Mouse (Mus musculus): ENCODE results near the gene Nt5dc3.
A peak's percentile ranks its signal among the peaks of the same experiment; 100 is the strongest.

Nt5dc3 gene

GRCm38 (mm10) chr10:86779816-86780500, 1.2 kb downstream of the Nt5dc3 start:
- DNase-seq: no peak

- no peak for DNase-seq
Observed at GRCm38 (mm10) chr10:86781641-86782040, 2.8 kb downstream of the Nt5dc3 start.

- DNase-seq: no peak
Observed at GRCm38 (mm10) chr10:86782656-86783055, 3.9 kb downstream of the Nt5dc3 start.

DNA sequence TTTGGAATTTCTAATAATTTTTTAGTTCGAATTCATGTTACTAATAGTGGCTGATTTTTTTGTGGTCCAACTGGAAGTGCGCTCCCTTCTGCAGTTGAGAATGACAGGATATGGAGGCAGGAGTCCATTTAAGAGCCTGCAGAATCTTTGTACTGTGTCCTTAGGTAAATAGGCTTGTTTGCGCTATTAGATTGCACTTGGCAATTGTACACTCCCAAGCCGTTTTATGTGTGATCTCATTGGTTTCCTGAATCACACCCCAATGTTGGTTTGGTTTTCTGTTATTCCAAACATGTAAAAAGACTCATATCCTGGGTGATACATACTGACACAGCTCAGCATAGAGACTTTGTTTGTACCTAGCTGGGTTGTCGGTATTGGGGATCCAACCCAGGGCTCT, 4.8 kb downstream of the Nt5dc3 start:
- no peak for DNase-seq

DNA sequence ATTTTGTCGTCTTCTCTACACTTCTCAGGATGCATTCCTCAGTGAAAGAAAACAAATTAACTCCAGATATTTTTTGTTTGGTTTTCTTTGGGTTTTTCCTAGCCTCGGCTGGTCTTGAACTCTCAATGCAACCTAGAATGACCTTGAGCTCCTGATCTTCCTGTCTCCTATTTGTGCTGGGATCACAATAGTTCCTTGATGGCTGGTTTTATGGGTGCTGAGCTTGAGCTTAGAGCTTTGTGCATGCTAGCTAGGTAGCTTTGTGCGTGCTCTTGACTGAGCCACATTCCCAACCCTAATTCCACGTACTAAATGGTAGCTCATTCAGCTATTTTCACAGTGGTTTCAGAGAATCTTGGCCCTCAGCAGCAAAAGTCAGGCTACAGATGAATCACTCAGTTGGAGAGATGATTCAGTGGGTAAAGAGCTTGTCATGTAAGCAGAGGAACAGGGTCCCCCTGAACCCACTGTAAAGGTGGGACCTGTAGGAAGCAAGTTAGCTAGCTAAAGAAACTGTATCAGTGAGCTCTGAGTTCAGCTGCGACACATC, 5.4 kb downstream of the Nt5dc3 start:
- no peak for DNase-seq

DNA sequence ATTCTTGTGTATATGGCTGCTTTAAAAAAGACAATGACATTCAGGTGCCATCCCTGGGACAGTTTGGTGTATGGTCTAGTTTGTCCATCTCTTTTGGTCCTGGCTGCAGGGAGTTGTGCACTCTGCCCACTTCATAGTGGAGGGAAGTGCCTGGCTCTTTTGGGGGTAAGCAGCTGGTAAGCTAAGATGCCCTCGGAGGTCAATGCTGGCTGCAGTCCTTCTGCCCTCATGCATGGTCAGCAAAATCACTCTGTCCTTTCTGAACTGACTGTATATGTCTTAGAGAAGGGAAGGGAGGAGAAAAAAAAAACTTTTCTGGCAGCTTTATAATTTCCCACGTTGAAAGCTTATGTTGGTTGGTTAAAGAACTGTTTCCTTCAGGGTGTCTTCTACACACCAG, 6.6 kb downstream of the Nt5dc3 start:
- DNase-seq: no peak

GRCm38 (mm10) chr10:86786083-86786482, 7.3 kb downstream of the Nt5dc3 start:
- DNase-seq: no peak

DNA sequence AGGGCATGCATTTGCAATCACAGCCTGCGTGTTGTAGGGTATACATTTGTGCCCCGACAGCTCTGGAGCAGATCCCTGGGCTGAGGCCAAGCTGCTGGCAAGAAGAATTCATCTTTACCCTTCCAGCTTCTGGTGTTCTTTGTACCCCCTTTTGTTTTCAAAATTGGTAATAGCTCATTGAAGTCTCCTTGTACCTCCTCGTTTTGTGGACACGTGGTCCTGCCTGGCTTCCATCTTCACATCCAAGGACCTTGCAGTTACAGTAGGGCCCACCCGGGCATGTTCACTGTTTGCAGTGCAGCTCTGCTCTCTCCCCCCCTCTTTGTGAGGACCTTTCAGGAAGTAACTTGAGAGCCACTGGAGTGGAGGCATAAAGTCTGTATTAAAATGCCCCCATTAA, 9.4 kb downstream of the Nt5dc3 start:
- no peak for DNase-seq

DNA sequence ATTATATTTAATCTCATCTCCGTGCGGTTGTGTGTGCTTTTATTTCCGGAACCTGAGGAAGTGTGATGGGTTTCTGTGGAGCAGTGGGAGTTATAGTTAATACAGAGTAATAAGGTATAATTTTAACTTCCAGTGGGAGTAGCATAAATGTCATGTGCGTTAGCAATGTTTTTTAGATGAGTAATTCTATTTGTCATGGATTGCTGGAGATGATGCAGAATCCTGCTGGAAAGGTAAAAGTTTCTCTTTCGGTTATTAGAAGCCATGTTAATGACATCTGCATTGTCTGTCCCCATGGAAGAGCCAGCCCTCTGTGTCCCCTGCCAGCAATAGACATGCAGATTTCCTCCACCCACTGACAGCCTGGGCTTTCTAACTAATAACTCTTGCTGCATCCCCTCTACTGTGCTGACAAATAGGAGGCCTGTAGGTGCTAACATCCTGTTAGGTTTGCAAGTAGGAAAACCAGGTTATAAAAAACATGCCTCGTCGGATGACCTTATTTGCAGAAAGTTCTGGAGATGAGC, 10.4 kb downstream of the Nt5dc3 start:
- DNase-seq: no peak

DNA sequence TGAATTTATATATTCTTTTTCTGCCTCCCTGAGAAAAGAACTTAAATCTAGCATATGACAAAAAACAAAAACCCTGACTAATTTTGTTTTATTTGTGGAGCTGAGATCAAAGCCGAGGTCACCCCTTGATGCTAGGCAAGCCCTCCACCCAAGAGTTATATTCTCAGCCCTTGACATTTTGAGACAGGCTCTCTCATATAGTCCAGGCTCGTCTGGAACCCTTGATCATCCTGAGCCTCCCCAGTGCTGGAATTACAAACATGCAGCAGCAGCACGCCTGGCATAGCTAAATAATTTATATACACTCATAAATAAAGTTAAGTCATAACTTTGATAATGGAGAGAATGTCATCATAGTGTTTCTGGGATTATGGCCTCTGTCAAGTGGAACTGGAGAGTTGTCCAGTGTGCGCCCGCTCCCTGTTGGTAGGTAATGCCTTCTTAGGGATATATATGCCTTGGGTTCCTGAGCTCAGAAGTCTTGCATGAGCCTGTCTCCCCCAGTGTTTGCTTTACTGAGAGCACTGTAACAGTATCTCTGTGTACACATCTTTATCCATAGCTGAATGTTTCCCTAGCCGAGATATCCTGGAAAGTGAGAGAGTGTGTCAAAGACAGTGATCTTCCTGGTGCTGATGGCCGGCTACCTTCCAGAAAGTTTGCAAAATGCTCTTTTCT, 12.8 kb downstream of the Nt5dc3 start:
- DNase-seq: no peak

DNA sequence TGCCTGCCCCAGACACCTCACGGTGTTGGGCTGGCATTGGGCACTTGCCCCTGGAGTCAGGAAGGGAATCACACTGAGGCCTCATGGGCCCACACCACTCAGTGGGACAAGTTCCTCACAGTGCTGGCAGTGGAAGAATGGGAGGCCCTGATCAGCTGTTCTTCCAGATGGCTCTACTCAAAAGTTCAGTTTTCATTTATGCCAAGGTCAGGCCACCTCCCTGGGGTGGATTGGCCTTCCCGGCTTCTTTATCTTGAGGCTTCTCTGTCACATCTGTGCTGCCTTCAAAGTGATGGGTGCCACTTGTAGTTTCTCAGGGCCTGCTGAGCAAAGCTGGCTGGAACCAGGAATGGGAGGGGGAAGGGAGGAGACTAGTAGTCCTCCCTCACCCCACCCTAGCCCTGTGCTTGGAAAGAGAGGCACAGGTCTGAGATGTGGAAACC, 14.7 kb downstream of the Nt5dc3 start:
- DNase-seq: peak in 1 of 2 experiments; percentile 60

GRCm38 (mm10) chr10:86794196-86794595, 15.4 kb downstream of the Nt5dc3 start:
- DNase-seq: no peak

DNA sequence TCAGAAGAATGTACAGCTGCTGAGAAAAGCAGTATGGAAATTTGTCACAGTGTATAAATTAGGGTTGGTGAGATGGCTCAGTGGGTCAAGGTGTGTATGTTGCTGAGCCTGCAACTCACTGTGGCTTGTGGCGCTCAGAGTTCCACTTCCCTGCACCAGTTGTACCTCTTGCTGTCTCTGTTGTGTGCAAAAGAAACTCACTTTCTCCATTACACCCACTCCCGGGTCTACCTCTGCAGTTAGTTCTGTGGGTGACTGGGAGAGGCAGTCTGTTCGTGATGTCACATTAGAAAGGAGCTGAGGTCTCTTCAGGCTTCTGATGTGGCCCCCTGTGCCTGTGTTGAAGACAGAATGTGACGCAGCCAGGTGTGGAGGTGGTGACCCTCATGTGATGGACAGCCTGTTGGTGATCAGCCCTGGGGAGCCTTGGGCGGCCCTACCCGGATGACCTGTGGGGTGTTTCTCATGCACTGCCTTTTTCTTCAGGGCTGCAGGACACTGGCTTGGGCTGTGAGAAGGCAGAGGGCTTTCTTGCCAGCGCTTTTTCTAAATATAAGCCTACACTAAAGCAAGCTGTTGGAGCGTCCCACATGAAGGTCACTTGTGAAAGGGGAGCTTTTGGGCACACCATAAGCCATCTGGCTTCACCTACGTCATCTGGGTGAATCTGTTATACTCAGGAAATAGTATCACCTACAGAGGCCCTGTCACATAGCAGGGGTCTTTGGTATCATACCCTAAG, 16.2 kb downstream of the Nt5dc3 start:
- DNase-seq: no peak

DNA sequence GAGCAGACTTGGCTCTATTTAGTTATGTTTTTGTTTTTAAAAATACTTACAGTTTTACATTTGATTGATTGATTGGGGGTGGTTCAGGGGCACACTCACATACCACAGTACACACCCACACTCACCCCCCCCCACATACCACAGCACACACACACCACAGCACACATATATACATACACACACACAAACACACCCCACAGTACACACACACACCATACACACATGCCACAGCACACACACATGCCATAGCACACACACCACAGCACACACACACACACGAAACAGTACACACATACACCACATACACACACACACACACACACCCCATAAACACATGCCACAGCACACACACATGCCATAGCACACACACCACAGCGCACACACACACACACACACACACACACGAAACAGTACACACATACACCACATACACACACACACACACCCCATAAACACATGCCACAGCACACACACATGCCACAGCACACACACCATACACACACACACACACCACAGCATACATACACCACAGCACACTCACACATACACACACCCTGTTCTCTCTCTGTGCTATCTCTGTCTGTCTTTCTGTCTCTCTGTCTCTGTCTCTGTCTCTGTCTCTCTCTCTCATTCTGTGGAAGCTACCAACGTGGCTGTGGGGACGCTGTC, 17.4 kb downstream of the Nt5dc3 start:
- no peak for DNase-seq

DNA sequence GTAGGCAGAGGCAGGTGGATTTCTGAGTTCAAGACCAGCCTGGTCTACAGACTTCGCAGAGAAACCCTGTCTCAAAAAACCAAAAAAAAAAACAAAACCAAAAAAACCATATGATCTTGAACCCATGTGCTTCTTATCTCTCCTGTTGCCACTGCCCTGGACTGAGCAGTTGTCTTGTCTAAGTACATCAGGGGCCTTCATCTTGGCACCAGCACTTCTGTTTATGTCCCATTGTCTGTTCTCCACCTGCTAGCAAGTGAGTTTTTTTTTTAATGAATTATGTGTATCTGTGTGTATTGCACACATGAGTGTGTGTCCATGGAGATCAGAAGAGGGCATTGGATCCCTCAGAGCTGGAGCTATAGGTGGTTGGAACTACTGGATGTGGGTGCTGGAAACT, 28.6 kb downstream of the Nt5dc3 start:
- DNase-seq: no peak

DNA sequence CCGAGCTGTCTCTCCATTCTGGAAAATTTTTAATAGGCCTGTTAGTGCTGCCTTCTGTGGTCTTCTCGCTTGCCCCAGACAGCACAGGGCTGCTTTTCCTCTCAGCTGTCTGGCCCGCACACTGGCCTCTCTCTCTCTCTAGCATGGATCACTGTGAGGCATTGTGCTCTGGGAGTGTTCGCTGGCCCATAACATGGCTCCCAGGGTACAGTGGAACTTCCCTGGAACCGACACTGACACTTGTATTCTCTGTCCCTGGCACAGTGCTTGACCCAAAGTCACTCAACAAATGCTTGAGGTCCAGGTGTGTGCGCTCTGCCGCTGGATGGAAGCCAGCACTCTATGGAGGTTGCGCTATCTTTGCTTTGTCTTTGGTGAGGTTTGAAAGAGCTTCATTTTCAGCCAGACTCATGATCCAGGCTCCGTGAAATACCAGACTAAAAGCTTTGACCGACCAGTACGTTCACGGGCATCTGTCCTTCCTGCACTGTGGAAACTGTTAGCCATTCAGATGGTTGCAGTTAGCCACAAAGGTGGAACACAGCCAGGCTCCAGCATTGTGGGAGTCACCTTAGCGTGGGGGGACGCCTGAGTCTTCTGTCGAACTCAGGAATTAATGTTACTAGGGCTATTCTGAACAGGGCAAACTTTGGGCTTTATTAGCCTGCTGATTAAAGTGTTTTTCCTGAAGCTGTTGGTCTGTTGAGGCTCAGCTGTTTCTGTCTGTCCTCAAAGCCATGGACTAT, 29.4 kb downstream of the Nt5dc3 start:
- no peak for DNase-seq

DNA sequence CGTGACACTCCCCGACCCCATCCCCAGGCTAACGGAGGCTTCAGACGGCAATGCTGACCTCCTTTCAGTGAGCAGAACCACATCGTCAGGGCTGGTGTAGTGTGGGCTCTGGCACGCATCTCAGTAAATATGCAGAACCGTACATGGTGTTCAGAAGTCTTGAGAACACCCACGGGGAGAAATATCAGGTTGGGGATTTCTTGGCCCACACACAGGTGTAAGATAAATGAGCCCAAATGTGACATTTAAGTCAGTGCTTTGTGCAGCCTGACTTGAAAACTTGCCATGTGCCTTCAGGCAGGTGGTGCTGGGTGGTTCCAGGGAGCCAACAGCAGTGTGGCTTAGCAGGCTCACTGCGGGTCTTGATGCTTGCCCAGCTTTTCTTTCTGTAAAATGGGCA, 31.2 kb downstream of the Nt5dc3 start:
- no peak for DNase-seq

- DNase-seq: no peak
Observed at GRCm38 (mm10) chr10:86810612-86811011, 31.8 kb downstream of the Nt5dc3 start.

GRCm38 (mm10) chr10:86814292-86815131, 35.7 kb downstream of the Nt5dc3 start:
- DNase-seq: no peak

DNA sequence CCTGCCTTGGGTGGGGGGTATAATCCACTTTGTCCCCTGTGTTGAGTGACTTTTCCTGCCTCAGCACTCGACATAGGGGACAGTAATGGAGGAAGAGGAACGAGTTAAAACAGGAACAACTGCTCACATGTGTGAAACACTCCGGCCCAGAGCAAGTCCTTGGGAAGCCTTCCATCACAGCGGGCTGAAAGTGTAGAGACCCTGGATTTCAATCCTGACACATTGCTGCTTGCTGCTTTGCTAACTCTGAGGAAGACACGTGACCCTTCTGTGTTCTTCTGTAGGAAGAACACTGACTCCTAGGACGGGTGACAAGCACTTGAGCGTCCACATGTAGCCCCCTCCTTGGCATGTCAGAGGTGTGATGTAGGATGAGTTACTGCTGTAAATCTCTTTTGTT, 36.3 kb downstream of the Nt5dc3 start:
- no peak for DNase-seq

- DNase-seq: peak; percentile 57 to 68
Observed at GRCm38 (mm10) chr10:86819649-86820165, 40.9 kb downstream of the Nt5dc3 start.
